Mouse (Mus musculus) thymus, adult 2 months (tissue): Measurements from ENCODE around the gene Gad2.
"Not testable (repeated sequence)": the region's sequence is repeated elsewhere in the genome, so short reads cannot be mapped to it uniquely, and the experiment has no call there.

Experiments
- CTCF ChIP-seq: fragments of 200-500 bp; IDR thresholded peaks from 2 replicates; pipeline ENCODE4 v1.5.1; 2012; ENCODE audit warnings: mild to moderate bottlenecking, control low read depth, low read length, moderate library complexity, borderline replicate concordance; ENCODE audit not compliant: control insufficient read depth, poor library complexity, insufficient read depth; ENCODE audit errors: extremely low read depth
- POLR2A ChIP-seq: fragments of 200-500 bp; IDR thresholded peaks from 2 replicates; pipeline ENCODE4 v1.6.1; 2012; ENCODE audit warnings: mild to moderate bottlenecking, low read length, control low read depth, moderate library complexity; ENCODE audit not compliant: control insufficient read depth, poor library complexity, insufficient read depth; ENCODE audit errors: extremely low read depth

- TF ChIP-seq CTCF, POLR2A: not testable (repeated sequence)
These were observed 34.4 kb upstream of the Gad2 start for GRCm38 (mm10) chr2:22587469-22588169.
